Mouse (Mus musculus) embryo, embryonic 10.5 days (tissue): ENCODE results near the gene Alox12.

Source experiments
- DNase-seq: peaks from one replicate; pipeline ENCODE4 v3.0.0-alpha.2; 2015; ENCODE audit warnings: low spot score

Gene Alox12

DNA sequence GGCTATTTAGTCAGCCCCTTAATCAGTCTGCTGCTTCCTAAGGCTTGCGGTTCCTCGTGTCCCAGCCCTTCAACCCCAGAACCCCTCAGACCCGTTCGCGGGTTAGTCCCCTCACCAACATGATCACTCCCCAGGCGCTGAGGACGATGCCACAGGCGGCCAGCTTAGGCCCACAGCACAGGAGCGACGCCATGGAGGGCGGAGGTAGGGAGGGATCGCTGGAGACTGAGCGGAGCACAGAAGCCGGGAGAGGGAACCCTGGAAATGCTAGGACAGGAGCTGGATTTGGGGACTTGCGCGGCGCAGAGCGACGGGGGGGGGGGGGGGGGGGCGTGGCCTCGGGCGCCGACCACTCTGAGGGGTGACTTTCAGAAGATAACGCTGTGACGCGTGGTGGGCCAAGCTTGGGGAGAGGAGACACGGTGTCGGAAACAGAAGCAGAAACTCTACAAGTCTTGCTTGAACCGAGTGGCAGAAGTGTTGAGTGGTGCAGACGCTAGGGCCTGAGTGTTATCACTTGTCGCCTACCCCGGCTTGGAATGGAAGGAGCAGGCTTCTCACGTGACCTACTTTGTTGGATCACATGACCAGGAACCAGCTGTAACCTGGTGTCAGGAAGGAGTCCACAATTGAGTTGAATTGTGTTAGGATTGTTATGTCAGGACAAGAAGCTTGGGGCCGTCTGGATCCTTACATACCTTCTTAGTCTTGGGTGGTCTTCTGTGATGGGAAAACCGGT lies 15.4 kb downstream of the Alox12 start, which contains the start of the genes Gm21988 and Rnasek:
Gene Gm21988 (minus strand): TSS at position 290 of the 739 bp plus-strand sequence.
Gene Rnasek (minus strand): TSS at position 302 of the 739 bp plus-strand sequence.
- peak; percentile 92 for DNase-seq

DNA sequence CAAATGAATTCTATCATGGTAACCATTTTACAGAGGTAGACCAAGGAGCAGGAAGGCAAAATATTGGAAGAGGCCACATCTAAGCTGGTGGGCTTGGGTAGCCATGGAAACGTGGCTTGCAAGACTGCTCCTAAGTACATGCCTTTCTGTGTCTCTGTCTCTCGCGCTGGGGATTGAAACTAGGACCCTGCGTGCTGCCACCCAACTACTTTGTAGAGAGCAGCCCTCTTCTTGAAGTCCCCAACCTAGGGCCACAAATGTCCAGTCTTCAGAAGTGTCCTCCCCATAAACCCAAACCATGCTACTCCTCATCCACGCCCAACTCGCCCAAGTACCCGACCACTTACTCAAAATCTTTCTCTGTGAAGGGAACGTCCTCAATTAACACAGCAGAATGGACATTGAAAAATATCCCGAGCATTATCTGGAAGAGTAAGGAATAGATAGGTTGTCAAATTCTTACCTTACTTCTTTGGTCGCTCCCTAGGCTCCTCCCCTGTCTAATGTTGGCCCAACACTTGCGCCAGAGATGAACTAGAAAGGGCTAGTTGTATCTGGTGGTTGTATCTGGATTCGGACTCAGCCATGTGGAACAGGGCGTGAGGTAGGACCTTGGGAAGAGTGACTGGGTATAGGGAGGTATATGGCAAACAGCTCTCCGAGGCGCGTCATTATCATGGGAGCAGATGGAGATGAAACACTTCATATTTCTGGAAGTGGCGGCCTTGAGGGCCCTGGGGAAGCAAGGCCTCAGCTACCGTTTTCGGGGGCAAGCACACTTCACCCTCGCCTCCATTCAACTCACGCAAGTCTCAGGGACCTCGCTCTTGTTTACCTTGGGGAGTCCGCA lies 16.3 kb downstream of the Alox12 start:
- peak; percentile 26 for DNase-seq

DNA sequence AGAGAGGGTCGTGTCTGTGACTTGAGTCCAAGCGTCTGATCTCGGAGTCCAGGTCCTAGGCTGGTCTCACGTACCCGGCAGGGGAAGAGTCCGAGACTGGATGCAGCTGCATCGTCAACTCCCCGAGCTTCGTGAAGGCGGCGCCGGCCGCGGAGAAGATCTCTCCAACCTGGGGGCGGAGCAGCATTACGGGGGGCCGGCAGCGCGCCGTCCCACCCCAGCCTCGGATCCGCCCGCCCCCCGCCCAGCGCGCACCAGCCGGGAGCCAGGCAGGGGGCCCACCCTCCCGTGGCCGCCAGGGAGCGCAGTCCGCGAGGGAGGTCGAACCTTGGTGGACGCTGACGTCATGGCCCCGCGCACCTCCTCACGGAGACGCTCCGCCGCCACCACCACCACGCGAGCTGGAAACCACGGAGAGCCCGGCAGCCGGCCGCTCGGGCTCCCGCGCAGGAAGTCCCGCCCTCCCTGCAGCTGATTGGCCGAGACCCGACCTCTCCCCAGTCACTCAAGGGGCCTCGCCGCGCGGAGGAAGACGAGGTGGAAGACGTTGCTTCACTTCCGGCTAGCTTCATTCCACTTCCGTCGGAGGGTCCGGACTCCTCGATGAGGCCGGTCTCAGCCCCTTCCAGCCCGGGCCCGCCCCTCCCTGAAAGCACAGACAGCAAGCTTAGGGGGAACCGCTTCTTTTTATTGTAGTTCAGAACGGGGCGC lies 17.5 kb downstream of the Alox12 start, which contains the start of gene 0610010K14Rik:
Gene 0610010K14Rik (minus strand): TSS at position 458 of the 711 bp plus-strand sequence.
- DNase-seq, result peak; percentile 97

DNA sequence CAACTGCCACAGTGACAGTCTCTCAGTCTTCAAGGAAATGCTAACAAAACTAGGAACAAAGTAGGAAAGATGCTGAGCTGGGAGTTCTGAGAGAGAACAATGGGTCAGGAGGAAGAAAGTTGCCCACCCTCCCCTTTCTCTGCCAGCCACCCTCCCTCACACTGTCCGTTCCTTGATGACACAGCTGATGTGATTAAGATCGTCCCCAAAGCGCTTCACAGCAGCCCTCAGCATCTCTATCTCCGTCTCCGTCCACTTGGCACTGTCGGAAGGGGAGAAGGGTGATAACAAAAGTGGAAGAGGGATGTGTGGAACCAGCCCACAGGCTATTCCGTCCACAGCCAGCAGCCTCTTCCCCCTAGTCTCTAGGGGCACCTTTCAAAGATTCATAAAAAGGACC lies 18.4 kb downstream of the Alox12 start:
- DNase-seq, result no peak

DNA sequence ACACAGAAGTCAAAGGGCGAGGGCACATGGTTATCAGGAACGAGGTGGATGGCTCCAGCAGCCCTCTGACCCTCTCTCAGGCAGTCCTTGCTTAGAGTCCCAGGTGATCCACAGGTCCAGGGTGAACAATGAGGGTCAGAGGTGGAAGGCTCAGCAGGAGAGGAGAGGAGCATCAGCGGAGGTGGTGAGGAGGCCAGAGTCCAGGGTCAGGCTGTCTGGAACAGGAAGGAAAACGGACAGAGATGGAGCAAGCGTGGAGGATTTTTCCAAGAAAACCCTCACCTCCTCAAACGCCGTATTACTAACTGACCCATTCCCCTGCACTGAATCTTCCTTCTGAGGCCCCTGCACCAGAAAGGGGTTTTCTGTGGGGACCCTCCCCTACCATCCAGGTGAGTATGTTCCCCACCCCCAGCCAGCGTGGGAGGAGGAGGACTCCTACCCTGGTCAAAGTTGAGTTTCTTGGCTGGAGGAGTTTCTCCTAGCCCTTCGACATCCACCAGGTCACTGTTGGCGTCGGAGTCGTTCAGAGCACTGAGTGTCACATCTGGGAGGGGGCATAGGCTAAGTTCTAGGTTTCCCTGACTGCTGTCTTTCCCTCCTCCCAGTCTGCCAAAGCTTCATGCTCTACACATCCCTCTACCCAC lies 19.8 kb downstream of the Alox12 start:
- DNase-seq, result no peak

DNA sequence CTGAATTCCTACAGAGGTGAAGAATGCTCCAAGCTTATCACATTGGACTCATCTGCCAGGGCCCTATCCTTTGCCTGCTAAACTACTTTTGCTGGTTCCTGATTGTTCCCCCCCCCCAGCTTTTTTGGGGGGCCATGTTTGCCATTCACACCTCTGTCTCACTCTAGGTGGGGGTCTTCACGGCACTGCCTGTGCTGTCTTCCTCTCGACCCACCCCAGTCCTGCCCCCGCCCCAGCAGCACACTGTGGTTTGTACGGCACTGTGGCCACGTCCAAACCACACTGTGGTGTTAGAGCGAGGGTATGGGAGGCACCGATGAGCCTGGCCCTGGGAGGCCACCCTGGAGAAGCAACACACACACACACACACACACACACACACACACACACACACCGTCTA lies 20.7 kb downstream of the Alox12 start:
- no peak for DNase-seq

DNA sequence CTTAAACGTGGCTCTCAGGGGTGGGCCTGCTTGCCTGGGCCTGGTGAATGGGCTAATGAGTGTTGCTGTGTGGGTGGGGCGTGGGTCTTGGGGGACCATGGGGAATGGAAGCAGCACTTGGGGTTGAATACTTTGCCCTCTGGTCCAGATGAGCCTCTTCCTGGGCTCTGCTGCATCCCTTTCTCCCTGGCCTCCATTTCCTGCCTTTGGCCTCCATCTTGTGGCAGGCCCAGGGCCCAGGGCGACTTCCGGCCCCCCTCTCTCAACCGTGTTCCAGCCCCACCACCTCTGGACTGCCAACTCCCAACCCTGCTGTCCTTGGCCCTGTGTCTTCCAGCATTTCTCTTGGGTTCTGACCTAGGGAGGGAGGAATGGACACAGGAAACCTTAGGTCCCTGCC lies 21.1 kb downstream of the Alox12 start:
- no peak for DNase-seq

DNA sequence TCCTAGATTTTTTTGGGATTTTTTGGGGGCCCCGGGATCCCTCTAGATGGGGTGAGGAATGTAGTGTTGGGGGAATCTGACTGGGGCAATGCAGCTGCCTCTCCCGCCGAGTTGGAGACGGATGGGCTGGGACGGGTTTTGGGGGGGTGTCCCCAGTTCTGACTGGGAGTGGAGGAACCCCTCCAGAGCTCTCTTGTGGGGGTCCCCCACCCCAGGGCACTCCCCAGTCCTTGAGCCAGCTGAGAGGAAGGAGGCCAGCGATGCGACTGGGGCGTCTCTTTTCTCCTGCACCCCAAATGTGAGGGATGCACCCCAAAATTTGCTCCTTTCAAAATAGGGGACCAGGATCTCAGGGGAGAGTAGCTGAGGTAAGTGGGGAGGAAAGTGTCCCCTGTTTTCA lies 22.1 kb downstream of the Alox12 start:
- no peak for DNase-seq

DNA sequence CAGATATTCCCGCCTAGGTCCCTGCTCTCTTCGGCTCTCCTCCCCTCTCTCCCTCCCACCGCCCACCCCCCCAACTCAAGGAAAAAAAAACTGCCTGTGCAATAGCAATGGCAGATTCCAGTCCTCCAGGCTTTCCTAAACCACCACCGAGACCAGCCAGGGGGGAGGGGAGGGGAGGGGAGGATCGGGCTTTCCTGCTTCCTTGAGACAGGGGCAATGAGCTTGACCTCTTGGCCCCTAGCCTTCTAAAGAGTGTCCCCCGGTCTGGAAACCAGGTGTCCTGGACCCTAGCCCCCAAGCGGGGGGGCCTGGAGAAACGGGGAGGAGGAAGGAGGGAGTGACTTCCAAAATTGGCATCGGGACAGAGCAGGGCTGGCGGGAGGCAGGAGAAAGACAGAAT lies 22.6 kb downstream of the Alox12 start:
- DNase-seq, result peak; percentile 86

DNA sequence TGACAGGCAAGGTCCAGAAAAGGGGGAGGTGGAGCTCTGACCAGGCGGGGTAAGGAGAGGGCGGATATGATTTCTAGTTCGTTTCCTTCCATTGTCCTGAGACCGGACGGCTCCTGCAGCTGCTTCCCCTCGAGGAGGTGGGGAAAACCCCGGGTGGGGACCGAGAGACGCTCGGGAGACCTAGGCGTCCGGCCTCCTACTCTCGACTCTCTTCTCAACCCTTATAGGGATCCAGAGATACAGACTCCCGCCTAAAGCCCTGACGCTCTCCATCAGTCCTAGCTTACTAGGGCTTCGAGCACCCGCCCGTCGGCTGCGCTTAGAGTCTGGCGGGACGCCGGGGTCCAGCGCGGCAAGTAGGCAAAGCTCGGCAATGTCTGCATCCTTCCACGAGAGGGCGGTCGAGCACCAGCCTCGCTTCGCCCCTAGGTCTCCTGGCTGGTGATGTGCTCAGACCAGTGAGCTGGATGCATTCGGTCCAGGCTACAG lies 24.9 kb downstream of the Alox12 start:
- DNase-seq, result peak; percentile 95

DNA sequence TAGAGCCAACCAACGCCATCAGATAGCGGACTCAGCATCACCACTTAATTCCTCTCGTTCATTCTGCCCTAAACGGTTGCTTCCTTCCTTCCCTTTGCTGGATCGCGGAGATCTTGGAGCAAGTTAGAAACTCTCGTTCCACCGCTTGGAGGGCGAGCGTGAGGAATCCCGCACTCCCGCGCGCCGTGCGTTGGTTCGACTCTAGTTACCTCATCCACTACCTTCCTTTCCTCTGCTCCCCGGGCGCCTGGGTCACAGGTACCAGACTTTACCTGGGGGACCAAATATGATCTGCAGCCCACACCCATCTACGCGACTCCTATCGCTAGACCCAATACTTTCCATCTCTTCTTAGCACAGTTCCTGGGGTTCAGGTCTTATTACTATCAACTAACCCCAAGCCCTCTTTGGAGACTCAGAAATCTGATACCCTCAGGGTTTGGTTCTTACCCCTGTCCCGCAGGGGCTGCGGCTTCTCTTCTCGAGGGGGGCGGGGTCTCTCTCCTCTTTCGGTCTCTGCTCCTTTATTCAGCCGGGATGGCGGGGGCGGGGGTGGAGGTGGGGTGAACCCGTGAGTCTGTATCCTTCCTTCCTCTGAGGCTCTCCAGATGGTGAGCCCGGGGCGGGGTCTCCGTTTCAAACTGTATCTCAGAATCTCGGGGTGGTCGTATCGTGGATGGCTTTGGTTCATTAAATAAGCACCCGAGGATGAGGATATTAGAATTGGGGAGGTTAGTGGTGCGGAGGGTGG lies 25.7 kb downstream of the Alox12 start, which contains the start of gene Bcl6b:
Gene Bcl6b (minus strand): TSS at position 539 of the 751 bp plus-strand sequence.
- DNase-seq, result peak; percentile 46

DNA sequence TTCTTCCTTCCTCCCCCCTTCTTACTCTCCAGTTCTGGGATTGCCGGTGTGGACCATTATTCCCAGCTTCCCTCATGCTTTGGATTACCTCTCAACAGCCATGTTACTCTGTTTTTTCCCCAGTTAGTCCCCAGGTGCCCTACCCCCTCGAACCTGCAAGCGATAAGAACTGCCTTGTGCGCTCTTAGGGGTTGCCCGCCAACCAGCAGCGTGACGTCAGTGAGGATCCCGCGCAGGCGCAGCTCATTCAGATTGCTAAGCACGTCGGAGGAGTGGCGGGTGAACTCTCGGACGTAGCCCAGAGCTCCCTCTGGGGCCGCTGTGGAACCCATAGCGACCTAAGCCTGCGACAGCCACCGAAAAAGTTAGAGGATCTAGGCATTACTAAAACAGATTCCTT lies 26.3 kb downstream of the Alox12 start:
- peak; percentile 84 for DNase-seq

DNA sequence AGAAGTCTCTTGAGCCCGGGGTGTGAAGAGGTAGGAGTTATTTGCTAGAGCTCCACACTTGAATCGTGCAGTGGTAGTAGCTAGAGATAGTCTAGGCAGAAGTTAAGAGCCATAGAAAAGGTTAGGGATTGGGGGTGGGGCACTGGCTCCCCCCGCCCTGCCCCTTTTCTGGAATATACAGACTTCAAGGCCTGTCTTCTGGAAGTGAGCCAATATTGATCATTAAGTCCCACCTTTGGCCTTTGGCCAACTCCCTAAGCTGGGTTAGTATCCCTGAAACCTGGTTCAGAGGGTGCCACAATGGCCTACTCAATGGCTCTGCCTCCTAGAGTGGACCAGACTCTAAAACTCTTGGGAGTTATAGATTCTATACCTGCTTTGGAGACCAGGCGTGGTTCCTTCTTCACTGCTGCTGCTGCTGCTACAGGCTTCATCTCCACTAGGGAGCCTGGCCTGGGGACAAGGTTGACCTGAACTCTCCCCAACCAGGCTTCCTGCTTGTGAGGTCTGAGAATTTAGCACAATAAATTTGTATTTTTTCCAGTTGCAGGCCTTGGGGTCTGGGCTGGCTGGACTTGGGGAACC lies 27.4 kb downstream of the Alox12 start:
- no peak for DNase-seq

DNA sequence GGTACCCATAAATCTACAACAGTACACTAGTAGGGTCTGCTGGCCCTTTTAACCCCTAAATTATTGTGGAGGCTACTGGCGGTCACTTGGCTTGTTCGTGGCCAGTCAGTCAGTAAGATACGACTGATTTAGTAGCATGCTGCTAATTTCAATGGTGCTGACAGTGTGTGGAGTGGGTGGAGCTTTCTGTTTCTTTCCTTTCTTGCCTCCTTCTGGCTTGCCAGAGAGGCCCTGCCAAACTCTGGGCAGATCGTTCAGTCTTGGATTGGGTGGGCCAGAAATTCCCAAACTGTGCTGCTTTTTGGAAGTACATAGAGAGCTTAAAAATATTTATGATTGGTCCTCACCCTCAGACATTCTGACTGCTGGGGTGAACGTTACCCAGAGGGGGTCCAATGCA lies 28.0 kb downstream of the Alox12 start:
- no peak for DNase-seq

DNA sequence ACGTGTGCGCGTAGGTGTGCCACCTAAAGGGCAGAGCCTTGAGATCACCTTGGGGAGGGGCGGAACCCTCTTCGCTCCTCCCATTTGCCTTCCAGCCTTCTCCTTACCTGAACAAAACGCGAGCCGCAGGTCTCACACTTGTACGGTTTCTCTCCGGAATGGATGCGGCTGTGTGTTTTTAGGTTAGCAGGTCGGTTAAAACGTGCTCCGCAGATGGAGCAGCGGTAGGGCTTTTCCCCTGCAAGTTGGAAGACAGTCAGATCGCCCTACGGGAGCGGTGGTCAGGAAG lies 28.6 kb downstream of the Alox12 start:
- no peak for DNase-seq

DNA sequence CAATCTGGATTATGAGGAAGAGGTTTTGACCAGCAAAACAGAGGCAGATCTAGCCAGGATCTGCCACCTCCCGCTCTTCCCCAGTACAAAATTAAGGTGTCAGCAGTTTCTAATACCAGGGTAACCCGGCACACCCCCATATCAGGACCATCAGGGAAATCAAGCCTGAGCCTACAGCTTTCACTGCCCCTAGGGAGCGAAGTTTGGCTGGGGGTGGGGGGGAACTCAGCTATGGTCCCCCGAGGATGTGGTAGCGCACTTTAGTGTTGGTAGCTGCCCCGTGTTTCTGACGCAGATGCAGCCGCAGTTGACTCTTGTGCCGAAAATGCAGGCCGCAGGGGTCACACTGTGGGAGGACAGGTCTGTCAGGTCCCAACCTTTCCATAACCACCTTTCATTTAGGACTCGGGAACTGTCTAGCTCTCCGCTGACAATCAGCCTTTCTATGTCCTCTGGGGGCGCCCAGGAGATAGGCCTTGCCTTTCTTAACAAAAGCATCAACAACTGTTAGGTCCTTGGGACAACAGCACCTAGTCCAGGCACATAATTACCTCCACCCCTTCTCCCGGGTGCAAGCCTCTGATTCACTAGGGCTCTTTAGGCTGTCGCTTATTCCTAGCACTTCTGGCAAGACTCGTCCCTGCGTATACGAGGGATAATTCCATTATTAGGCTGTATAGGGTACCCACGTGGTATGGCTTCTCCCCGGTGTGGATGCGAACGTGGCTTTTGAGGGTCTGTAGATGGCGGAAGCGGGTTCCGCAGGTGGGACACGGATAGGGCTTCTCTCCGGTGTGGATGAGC lies 29.2 kb downstream of the Alox12 start:
- DNase-seq, result peak; percentile 51

DNA sequence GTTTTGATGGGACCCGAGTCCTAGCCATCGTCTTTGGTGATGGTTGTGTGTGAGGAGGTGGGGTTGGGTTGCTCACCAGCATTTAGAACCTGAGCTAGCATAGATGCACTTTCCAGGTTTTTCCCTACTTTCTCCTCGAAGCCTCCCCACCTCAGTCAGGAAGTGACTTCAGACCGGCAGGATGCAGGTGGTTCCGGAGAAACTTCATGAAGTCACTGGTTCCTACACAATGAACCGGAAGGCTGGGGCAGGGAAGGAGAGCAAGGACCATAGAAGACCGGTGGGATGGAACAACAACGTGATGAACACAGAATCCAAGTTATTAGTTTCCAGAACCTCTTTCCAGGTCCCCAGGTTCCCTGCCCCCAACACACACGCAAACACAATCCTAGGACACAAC lies 31.4 kb downstream of the Alox12 start:
- no peak for DNase-seq

DNA sequence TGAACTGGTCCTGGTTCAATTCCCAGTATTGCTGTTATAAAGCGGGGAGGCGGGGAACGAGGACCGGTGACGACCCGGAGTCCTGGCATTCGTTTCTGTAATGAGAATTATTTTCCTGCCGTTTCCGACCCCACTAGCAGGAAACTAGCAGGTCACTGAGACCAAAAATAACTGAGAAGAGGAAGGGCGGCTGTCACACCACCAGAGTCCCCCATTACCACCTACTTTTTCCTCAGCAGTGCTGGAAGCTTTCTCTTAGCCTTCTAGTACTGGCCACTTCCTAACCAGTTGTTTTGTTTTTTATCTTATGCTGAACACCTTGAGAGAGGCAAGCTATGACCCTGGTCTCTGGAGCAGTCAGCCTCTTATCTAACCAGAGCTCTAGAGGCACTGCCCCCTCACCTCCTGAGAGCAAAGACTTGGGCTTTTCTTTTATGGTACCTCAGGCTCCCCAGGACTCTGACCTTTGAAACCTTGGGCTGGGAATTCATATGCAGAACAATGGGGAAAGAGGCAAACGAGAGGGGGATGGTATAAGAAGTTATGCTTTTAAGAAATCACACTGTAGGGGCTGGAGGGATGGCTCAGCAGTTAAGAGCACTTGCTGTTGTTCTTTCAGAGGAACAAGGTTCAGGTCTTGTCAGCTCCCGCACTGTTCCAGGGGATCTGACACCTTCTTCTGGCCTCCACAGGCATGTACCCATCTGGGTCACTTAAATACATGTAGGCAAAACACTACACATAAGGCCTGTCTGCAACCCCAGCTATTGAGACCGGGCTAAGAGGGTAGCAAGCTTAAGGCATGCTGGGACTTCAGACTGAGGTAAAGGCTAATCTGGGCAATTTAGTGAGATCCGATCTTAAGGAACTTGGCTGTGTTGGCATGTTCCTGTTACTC lies 33.3 kb downstream of the Alox12 start:
- peak; percentile 23 for DNase-seq
